Mouse (Mus musculus) skeletal muscle tissue, adult 2 months (tissue): Measurements from ENCODE around the gene Shpk.

Source experiments
- DNase-seq: peaks from one replicate; pipeline ENCODE4 v3.0.0-alpha.2; 2012; ENCODE audit warnings: low read depth, low spot score

Gene Shpk

GRCm38 (mm10) chr11:73199879-73200278 lies 619 bp downstream of the Shpk start:
- no peak for DNase-seq

GRCm38 (mm10) chr11:73201021-73201420 lies 1.8 kb downstream of the Shpk start:
- DNase-seq: no peak

- DNase-seq: no peak
Measured at GRCm38 (mm10) chr11:73201597-73201996, 2.3 kb downstream of the Shpk start.

GRCm38 (mm10) chr11:73203895-73204294 lies 4.6 kb downstream of the Shpk start:
- no peak for DNase-seq

- no peak for DNase-seq
Measured at GRCm38 (mm10) chr11:73205194-73205593, 5.9 kb downstream of the Shpk start.

- DNase-seq: no peak
Measured at GRCm38 (mm10) chr11:73207621-73208020, 8.4 kb downstream of the Shpk start.

- DNase-seq: no peak
Measured at GRCm38 (mm10) chr11:73213956-73214355, 14.7 kb downstream of the Shpk start.

- DNase-seq: no peak
Measured at GRCm38 (mm10) chr11:73219671-73220070, 20.4 kb downstream of the Shpk start.

- DNase-seq: no peak
Measured at GRCm38 (mm10) chr11:73220651-73221050, 21.4 kb downstream of the Shpk start.

- no peak for DNase-seq
Measured at GRCm38 (mm10) chr11:73222846-73223245, 23.6 kb downstream of the Shpk start.

GRCm38 (mm10) chr11:73223966-73224365 lies 24.7 kb downstream of the Shpk start:
- DNase-seq: no peak

GRCm38 (mm10) chr11:73225856-73226255 lies 26.6 kb downstream of the Shpk start:
- DNase-seq: no peak

GRCm38 (mm10) chr11:73228881-73229280 lies 29.6 kb downstream of the Shpk start:
- no peak for DNase-seq

- no peak for DNase-seq
Measured at GRCm38 (mm10) chr11:73230081-73230480, 30.8 kb downstream of the Shpk start.

GRCm38 (mm10) chr11:73232513-73232912 lies 33.3 kb downstream of the Shpk start:
- DNase-seq: no peak

- no peak for DNase-seq
Measured at GRCm38 (mm10) chr11:73233992-73234391, 34.7 kb downstream of the Shpk start, which contains the start of gene Trpv1. TSS of gene Trpv1 (plus strand) at chr11:73234292.

GRCm38 (mm10) chr11:73235990-73236701 lies 36.9 kb downstream of the Shpk start:
- DNase-seq: peak; percentile 78

GRCm38 (mm10) chr11:73236731-73237130 lies 37.5 kb downstream of the Shpk start:
- DNase-seq: no peak

GRCm38 (mm10) chr11:73242199-73242598 lies 42.9 kb downstream of the Shpk start:
- DNase-seq: no peak

- no peak for DNase-seq
Measured at GRCm38 (mm10) chr11:73242777-73243176, 43.5 kb downstream of the Shpk start.

GRCm38 (mm10) chr11:73257362-73257945 lies 58.2 kb downstream of the Shpk start:
- DNase-seq: no peak

- DNase-seq: no peak
Measured at GRCm38 (mm10) chr11:73258664-73259063, 59.4 kb downstream of the Shpk start.

- no peak for DNase-seq
Measured at GRCm38 (mm10) chr11:73260457-73260856, 61.2 kb downstream of the Shpk start.
